Mouse (Mus musculus) midbrain, embryonic 15.5 days (tissue): Measurements from ENCODE around the gene Dgkd. TPM values are rescaled to one million over a fixed set of nuclear protein-coding genes. Genes with fewer than 3 reads are reported as not detected.

ENCODE experiments used
- ATAC-seq: fragments of 200-750 bp; cut with Nextera tagmentation; replicated peaks from 2 replicates; pipeline ENCODE4 v1.8.0; 2017; ENCODE audit warnings: moderate TSS enrichment
- H3K27ac ChIP-seq: fragments of 300-500 bp; sonication (generic); 2 replicates; pipeline ENCODE4 v1.5.1; 2015; ENCODE audit warnings: mild to moderate bottlenecking, inconsistent platforms
- H3K27me3 ChIP-seq: fragments of 300-500 bp; sonication (generic); replicated peaks from 2 replicates; pipeline ENCODE4 v1.6.1; 2015; ENCODE audit warnings: inconsistent platforms
- H3K36me3 ChIP-seq: fragments of 300-500 bp; sonication (generic); replicated peaks from 2 replicates; pipeline ENCODE4 v1.6.1; 2015; ENCODE audit warnings: inconsistent platforms
- H3K4me1 ChIP-seq: fragments of 300-500 bp; sonication (generic); 2 replicates; pipeline ENCODE4 v1.6.1; 2015; ENCODE audit warnings: inconsistent platforms
- H3K4me2 ChIP-seq: fragments of 300-500 bp; sonication (generic); 2 replicates; pipeline ENCODE4 v1.6.1; 2015; ENCODE audit warnings: inconsistent platforms, mild to moderate bottlenecking, moderate library complexity
- H3K4me3 ChIP-seq: fragments of 300-500 bp; sonication (generic); 2 replicates; pipeline ENCODE4 v1.5.1; 2015; ENCODE audit warnings: mild to moderate bottlenecking, inconsistent platforms
- H3K9ac ChIP-seq: fragments of 300-500 bp; sonication (generic); 2 replicates; pipeline ENCODE4 v1.6.1; 2015; ENCODE audit warnings: mild to moderate bottlenecking, inconsistent platforms
- H3K9me3 ChIP-seq: fragments of 300-500 bp; sonication (generic); 2 replicates; pipeline ENCODE4 v1.6.1; 2016; ENCODE audit warnings: inconsistent platforms
- WGBS: fragments of 180-500 bp; shearing (Covaris S2); methylation state at CpG from one replicate; pipeline ENCODE4 v1.1.7; 2015; ENCODE audit warnings: mixed read lengths; 5-methylcytosine and 5-hydroxymethylcytosine counted together
- polyA plus RNA-seq: library from polyadenylated mRNA; unstranded; fragments of >200 nt; fragmentation: Nextera tagmentation; extraction: Ambion mirVana; gene quantifications from 2 replicates; pipeline ENCODE4 v1.2.1, GENCODE M21; 2015

Dgkd gene
- polyA plus RNA-seq, 1 experiment from 2014 or later, result 52.8 TPM

GRCm38 (mm10) chr1:87961459-87962167 is 108.5 kb downstream of the Dgkd start:
- Histone ChIP-seq H3K9ac (no peak overlapping the region), H3K4me3 (no peak overlapping the region), H3K4me1 (no peaks in the 10 kb centered on the region), H3K27ac (no peak overlapping the region), H3K27me3 (no peaks in the 10 kb centered on the region), H3K9me3 (no peaks in the 10 kb centered on the region), H3K36me3 (peaks cover 33% of the 10 kb centered on the region), H3K4me2 (no peak overlapping the region)
- no peak for ATAC-seq
- 81% methylated on average over 2 of the region's 2 CpGs for WGBS

- no peaks in the 10 kb centered on the region for H3K27me3 ChIP-seq
- H3K4me3 ChIP-seq, result no peak overlapping the region
- ATAC-seq, result no peak
- 90% methylated on average over 4 of the region's 4 CpGs for WGBS
- peaks cover 22% of the 10 kb centered on the region for H3K36me3 ChIP-seq
- no peaks in the 10 kb centered on the region for H3K4me1 ChIP-seq
- H3K4me2 ChIP-seq, result no peak overlapping the region
- H3K9me3 ChIP-seq, result no peaks in the 10 kb centered on the region
- H3K9ac ChIP-seq, result no peak overlapping the region
- no peak overlapping the region for H3K27ac ChIP-seq
These were observed 117.3 kb downstream of the Dgkd start for GRCm38 (mm10) chr1:87970381-87970780.

DNA sequence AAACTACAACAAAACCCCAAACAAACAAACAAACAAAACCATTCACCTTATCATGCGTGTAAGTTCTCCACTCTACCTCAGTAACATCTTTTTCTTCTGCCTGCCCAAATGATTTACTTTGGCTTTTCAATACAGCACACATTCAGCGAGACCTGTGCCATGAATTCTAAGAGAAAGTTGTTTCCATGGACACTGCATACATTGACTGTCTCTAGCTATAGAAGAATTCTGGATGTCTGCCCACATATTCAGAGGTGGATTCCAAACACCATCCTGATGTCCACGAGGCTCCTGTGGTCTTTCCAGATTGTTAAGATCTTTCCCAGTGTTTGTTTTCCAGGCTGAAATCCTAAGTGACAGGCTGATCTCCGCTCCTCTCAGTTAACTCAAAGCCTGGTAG is 129.2 kb downstream of the Dgkd start:
- H3K4me2 ChIP-seq, result no peak overlapping the region
- 61% methylated on average over 4 of the region's 4 CpGs for WGBS

DNA sequence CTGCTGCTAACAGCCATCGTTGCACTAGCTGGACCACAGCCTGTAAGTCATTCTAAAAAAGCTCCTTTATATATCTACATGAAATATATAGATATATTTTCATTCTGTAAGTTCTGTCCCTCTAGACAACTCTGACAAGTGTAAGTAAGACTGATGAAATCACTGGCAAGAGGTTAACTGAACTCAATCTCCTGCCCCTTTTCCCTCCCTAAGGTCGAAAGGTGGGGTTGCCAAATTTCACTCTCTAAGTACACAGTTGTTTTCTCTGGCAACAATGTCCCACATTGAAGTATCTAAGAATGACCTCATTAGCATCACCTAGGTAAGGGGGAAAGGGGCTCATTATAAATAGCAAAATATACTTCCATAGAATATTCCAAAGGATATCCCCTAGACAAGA is 139.6 kb downstream of the Dgkd start:
- no peaks in the 10 kb centered on the region for H3K27me3 ChIP-seq
- no peak overlapping the region for H3K4me3 ChIP-seq
- 97% methylated on average over 2 of the region's 2 CpGs for WGBS
- H3K9ac ChIP-seq, result no peak overlapping the region
- ATAC-seq, result no peak
- H3K27ac ChIP-seq, result no peak overlapping the region
- no peaks in the 10 kb centered on the region for H3K9me3 ChIP-seq
- peaks cover 60% of the 10 kb centered on the region for H3K36me3 ChIP-seq
- H3K4me1 ChIP-seq, result no peaks in the 10 kb centered on the region
- H3K4me2 ChIP-seq, result no peak overlapping the region

More for the DNA sequence above, 129.2 kb downstream of the Dgkd start:
- no peaks in the 10 kb centered on the region for H3K27me3 ChIP-seq
- H3K9ac ChIP-seq, result no peak overlapping the region
- no peak overlapping the region for H3K4me3 ChIP-seq
- peaks cover 55% of the 10 kb centered on the region for H3K36me3 ChIP-seq
- no peaks in the 10 kb centered on the region for H3K9me3 ChIP-seq
- no peak for ATAC-seq
- H3K27ac ChIP-seq, result no peak overlapping the region
- H3K4me1 ChIP-seq, result no peaks in the 10 kb centered on the region

Other genes with a start within 250 kb of the Dgkd start
- 4.8 and 5.4 TPM in 2 replicates for gene Inpp5d, start 233.0 kb upstream of the Dgkd start, polyA plus RNA-seq
- 74.2 and 84.0 TPM in 2 replicates for gene Atg16l1, start 97.4 kb upstream of the Dgkd start, polyA plus RNA-seq
- gene Sag, start 49.6 kb upstream of the Dgkd start, polyA plus RNA-seq, result 2.7 and 3.0 TPM in 2 replicates
- 22.0 and 23.4 TPM in 2 replicates for gene Usp40, start 155.3 kb downstream of the Dgkd start, polyA plus RNA-seq
- gene Ugt1a10, start 202.1 kb downstream of the Dgkd start, polyA plus RNA-seq, result not detected in 2 replicates
- not detected in 2 replicates for gene Ugt1a9, start 217.5 kb downstream of the Dgkd start, polyA plus RNA-seq
- gene Ugt1a8, start 234.5 kb downstream of the Dgkd start, polyA plus RNA-seq, result not detected in 2 replicates
- gene Ugt1a7c, start 241.8 kb downstream of the Dgkd start, polyA plus RNA-seq, result 1.1 and 1.2 TPM in 2 replicates
- 0.45 and 0.70 TPM in 2 replicates for gene Ugt1a6b, start 250.0 kb downstream of the Dgkd start, polyA plus RNA-seq